Mouse (Mus musculus) thymus, adult 2 months (tissue): Measurements from ENCODE around the gene Nfyc. TPM values are rescaled to one million over a fixed set of nuclear protein-coding genes. Genes with fewer than 3 reads are reported as not detected.

Source experiments
- DNase-seq: peaks from one replicate; pipeline ENCODE4 v3.0.0; 2021
- H3K27ac ChIP-seq: fragments of 200-500 bp; 2 replicates; pipeline ENCODE4 v1.5.1; 2012; ENCODE audit warnings: low read length, control low read depth; ENCODE audit not compliant: control insufficient read depth, insufficient read depth
- H3K27me3 ChIP-seq: fragments of 200-500 bp; 2 replicates; pipeline ENCODE4 v1.6.1; 2012; ENCODE audit warnings: mild to moderate bottlenecking, low read length, moderate library complexity, mixed read lengths; ENCODE audit not compliant: control insufficient read depth, insufficient read depth
- H3K36me3 ChIP-seq: fragments of 200-500 bp; 2 replicates; pipeline ENCODE4 v1.6.1; 2012; ENCODE audit warnings: mild to moderate bottlenecking, low read length, moderate library complexity; ENCODE audit not compliant: control insufficient read depth, insufficient read depth
- H3K4me1 ChIP-seq: fragments of 200-500 bp; replicated peaks from 2 replicates; pipeline ENCODE4 v1.6.1; 2012; ENCODE audit warnings: low read length; ENCODE audit not compliant: control insufficient read depth, insufficient read depth
- H3K4me3 ChIP-seq: fragments of 200-500 bp; 2 replicates; pipeline ENCODE4 v1.5.1; 2012; ENCODE audit warnings: mild to moderate bottlenecking, low read length, control low read depth, moderate library complexity; ENCODE audit not compliant: control insufficient read depth, insufficient read depth
- CTCF ChIP-seq: fragments of 200-500 bp; IDR thresholded peaks from 2 replicates; pipeline ENCODE4 v1.5.1; 2012; ENCODE audit warnings: mild to moderate bottlenecking, control low read depth, low read length, moderate library complexity, borderline replicate concordance; ENCODE audit not compliant: control insufficient read depth, poor library complexity, insufficient read depth; ENCODE audit errors: extremely low read depth
- POLR2A ChIP-seq: fragments of 200-500 bp; IDR thresholded peaks from 2 replicates; pipeline ENCODE4 v1.6.1; 2012; ENCODE audit warnings: mild to moderate bottlenecking, low read length, control low read depth, moderate library complexity; ENCODE audit not compliant: control insufficient read depth, poor library complexity, insufficient read depth; ENCODE audit errors: extremely low read depth
- WGBS: fragments of 180-500 bp; shearing (Covaris S2); methylation state at CpG from one replicate; pipeline ENCODE4 v1.1.7; 2018; 5-methylcytosine and 5-hydroxymethylcytosine counted together
- polyA plus RNA-seq: library from polyadenylated mRNA; depleted of rRNA; stranded (reverse); fragments of >200 nt; gene quantifications from 2 replicates; pipeline ENCODE4 v1.2.3, GENCODE M21; 2012

Nfyc gene
- polyA plus RNA-seq, 1 experiment, result 354 TPM

DNA sequence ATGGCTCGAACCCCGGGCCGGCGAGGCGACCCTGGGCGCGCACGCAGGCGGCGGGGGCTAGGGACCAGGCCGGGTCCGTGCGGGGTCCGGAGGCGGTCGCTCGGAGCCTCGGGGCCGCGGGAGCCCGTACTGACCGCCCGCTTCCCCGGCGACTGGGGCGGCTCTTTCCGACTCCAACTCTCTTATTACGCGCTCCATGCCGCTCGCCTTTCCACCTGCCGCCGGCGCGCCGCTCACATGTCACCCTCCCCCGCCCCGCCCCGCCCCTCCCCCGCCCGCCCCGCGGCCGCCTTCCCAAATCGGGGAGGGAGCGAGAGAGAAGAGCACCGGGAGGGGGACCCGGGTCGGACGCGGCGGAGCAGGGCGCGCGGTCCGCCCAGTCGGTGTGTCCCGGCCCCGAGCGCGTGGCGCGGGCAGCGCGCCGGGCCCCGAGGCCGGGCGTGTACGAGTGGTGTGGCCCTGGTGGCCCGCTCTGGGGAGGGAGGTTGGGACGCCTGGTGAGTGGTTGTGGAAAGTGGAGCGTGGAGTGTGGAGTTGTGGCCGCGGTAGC lies 84.1 kb downstream of the Nfyc start:
- WGBS, result 2% methylated on average over 65 of the region's 75 CpGs
- Histone ChIP-seq H3K27me3 (peaks cover 12% of the 10 kb centered on the region; the same call in 1 of the 2 replicates), H3K36me3 (no peaks in the 10 kb centered on the region), H3K4me3 (no peak overlapping the region), H3K27ac (no peak overlapping the region), H3K4me1 (no peaks in the 10 kb centered on the region)
- no peak for TF ChIP-seq POLR2A
- TF ChIP-seq CTCF, result no peak
- DNase-seq, result no peak

DNA sequence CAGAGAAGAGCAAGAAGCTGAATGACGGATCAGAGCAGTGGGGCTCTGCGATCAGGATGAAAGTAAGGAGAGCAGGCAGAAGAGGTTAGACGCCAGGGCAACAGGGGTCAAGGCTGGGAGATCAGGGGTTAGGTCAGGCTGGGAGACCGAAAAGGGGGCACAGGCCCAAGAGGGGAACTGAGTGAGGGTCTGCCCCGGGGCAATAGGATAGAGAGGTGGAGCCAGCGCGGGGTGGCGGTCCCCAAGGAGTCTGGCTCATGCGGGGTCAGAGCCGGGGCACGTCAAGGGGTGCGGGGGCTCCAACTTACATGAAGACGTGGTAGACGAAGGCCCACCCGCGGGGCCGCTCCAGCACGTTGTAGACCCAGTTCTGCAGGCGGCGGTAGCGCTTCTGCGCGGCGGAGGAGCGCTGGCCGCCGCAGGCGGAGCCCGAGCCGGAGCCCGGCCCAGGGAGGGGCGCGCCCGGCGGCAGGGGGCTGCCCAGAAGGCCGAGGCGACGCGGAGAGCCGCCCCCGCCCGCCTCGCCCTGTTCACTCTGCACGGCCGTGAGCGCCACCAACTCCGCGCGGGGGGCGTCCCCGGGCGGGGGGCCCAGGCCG lies 84.7 kb downstream of the Nfyc start:
- no peak overlapping the region for H3K4me3 ChIP-seq
- H3K27ac ChIP-seq, result no peak overlapping the region
- TF ChIP-seq CTCF (no peak), POLR2A (no peak)
- WGBS, result 9% methylated on average over 53 of the region's 53 CpGs
- no peak for DNase-seq
- no peaks in the 10 kb centered on the region for H3K36me3 ChIP-seq
- no peaks in the 10 kb centered on the region for H3K4me1 ChIP-seq
- peaks cover 12% of the 10 kb centered on the region; the same call in 1 of the 2 replicates for H3K27me3 ChIP-seq

DNA sequence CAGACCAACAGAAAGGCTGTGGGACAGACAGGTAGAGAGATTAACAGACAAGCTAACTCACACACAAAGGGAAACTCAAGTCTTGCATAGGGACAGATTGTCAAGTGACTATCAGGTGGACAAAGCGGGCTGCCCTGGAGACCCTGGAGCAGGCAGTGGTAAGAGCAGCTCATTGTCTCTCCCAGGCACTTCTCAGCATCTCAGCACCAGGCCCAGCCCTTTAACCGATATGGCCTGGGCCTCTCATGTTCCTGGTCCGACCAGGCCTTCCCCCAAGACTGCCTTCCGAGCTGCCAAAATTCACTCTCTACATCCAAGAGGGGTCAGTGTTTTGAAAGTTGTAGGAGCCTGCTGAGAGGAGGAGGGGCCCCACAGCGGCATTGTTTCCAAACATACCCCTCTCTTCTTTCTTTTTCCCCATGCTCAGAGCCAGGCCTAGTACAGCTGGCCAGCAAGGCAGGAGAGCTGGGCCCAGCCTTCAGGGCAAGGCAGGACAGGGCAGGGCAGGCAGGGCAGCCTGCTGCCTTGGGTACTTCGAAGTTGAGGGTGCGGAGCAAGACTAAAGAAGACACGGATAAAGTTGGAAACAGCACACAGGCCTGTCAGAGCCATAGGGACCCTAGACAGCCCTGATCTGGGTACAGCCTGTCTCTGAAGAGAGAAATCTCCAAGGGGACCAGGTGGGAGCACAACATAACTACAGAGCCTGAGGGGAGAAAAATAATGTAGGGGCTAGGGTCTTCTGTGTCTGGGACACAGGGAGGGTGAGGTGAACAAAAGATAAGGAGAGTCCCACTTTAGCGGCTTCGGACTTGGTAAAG lies 85.4 kb downstream of the Nfyc start:
- no peaks in the 10 kb centered on the region for H3K4me1 ChIP-seq
- DNase-seq, result no peak
- H3K27me3 ChIP-seq, result peaks cover 12% of the 10 kb centered on the region; the same call in 1 of the 2 replicates
- TF ChIP-seq CTCF (no peak), POLR2A (no peak)
- H3K27ac ChIP-seq, result no peak overlapping the region
- no peak overlapping the region for H3K4me3 ChIP-seq
- 82% methylated on average over 10 of the region's 10 CpGs for WGBS
- H3K36me3 ChIP-seq, result no peaks in the 10 kb centered on the region

DNA sequence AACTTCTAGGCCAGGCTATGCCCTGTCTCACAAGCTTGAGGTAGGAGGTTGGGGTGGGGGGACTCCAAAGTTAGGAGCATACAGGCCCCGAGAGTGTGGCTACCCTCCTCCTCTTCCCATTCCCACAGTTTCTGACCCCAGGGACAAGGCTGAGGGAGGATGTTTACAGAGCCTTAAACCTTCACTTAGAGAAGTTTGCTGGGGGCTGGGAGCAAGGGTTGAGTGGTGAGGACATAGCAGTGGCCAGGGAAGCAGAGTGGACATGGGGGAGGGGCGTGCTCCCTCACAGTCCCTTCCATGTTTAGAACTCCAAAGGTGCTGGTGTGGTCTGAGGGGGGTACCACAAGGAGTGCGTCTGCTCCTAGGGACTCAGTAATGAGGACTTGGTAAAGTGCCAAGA lies 87.7 kb downstream of the Nfyc start:
- TF ChIP-seq POLR2A (no peak), CTCF (no peak)
- no peak overlapping the region for H3K27ac ChIP-seq
- no peak overlapping the region for H3K4me3 ChIP-seq
- 85% methylated on average over 3 of the region's 3 CpGs for WGBS
- peaks cover 11% of the 10 kb centered on the region; the same call in 1 of the 2 replicates for H3K27me3 ChIP-seq
- no peak for DNase-seq
- H3K36me3 ChIP-seq, result no peaks in the 10 kb centered on the region
- no peaks in the 10 kb centered on the region for H3K4me1 ChIP-seq

DNA sequence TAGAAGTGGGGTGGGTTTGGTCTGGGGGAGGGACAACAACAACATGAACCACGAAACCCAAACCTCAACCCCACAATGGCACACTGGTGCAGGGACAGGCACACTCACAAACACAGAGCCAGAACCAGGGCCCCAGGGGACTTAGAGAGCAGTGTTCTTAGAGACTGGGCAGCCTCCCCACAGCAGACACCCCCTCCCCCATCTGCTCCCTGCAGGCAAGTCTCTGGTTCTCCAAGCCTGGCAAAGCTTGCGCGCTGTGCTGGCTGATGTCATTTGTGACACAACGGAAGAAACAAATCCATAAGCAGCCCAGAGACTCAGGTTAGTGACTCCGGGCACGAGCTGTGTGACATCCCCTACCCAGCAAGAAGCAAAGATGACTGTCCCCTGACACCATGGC lies 90.1 kb downstream of the Nfyc start:
- 86% methylated on average over 6 of the region's 6 CpGs for WGBS
- TF ChIP-seq POLR2A (no peak), CTCF (no peak)
- no peak overlapping the region for H3K27ac ChIP-seq

DNA sequence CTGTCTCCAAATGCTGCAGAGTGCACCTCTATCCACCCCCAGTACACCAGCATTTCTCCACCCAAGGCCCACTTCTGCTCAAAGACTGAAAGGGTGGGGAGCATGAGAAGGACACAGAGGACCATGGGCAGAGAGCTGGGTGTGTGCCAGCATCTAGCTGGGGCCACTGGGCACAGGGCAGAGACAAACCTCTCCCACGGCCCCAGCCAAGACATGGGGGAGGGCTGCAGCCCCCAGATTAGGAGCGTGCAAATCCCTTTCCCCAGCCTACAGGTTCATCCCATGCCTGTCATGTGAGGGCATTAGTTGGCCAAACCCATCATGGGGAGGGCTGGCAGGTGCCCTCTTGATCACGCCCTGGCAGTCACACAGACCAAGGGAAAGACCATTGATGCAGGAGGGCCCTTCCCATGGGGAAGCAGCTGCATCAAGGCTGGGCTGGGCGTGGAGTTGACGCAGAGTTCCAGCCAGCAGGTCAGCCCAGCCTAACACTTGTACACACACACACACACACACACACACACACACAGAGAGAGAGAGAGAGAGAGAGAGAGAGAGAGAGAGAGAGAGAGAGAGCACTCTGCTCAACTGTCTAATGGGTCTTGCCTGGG lies 97.3 kb downstream of the Nfyc start:
- H3K36me3 ChIP-seq, result no peaks in the 10 kb centered on the region
- WGBS, result 86% methylated on average over 5 of the region's 5 CpGs
- peaks cover 7% of the 10 kb centered on the region for H3K27me3 ChIP-seq
- H3K4me1 ChIP-seq, result peaks cover 10% of the 10 kb centered on the region
- TF ChIP-seq CTCF (no peak), POLR2A (no peak)
- H3K27ac ChIP-seq, result no peak overlapping the region
- no peak overlapping the region for H3K4me3 ChIP-seq
- no peak for DNase-seq

More for the DNA sequence above, 90.1 kb downstream of the Nfyc start:
- H3K4me3 ChIP-seq, result no peak overlapping the region
- DNase-seq, result no peak
- peaks cover 4% of the 10 kb centered on the region; the same call in 1 of the 2 replicates for H3K27me3 ChIP-seq
- H3K36me3 ChIP-seq, result no peaks in the 10 kb centered on the region
- H3K4me1 ChIP-seq, result no peaks in the 10 kb centered on the region
